Mouse (Mus musculus): Measurements from ENCODE around the gene Megf11. TPM values are rescaled to one million over a fixed set of nuclear protein-coding genes. Genes with fewer than 3 reads are reported as not detected.

Megf11 gene
- polyA plus RNA-seq, 1 experiment from 2014 or later, result 17.4 TPM

- H3K27me3 ChIP-seq (ENCODE audit: control insufficient read depth, insufficient read depth, low read length), result 0 out of 2 replicates have a peak, but pooled peaks cover 3% of the 10 kb centered on the region
- H3K4me1 ChIP-seq (replicated peaks; ENCODE audit: control insufficient read depth, insufficient read depth, low read length), result peaks cover 14% of the 10 kb centered on the region
- no peak overlapping the region for H3K4me3 ChIP-seq (replicated peaks; ENCODE audit: low read length)
- ATAC-seq (ENCODE audit: low FRiP score) (no peak), DNase-seq (ENCODE audit: low spot score) (no peak)
- no peak overlapping the region for H3K27ac ChIP-seq
- H3K36me3 ChIP-seq (replicated peaks; ENCODE audit: control insufficient read depth, insufficient read depth), result no peaks in the 10 kb centered on the region
- no peaks in the 10 kb centered on the region for H3K9me3 ChIP-seq (ENCODE audit: control insufficient read depth, low read length)
- H3K9ac ChIP-seq, result no peak overlapping the region
- H3K4me2 ChIP-seq (replicated peaks), result no peak overlapping the region
- 96% methylated on average over 7 of the region's 7 CpGs for WGBS
Measured at GRCm38 (mm10) chr9:64557846-64558530, 172.6 kb downstream of the Megf11 start.

GRCm38 (mm10) chr9:64564315-64564767, 178.9 kb downstream of the Megf11 start:
- ATAC-seq (ENCODE audit: low FRiP score), result no peak

GRCm38 (mm10) chr9:64565915-64566314, 180.5 kb downstream of the Megf11 start:
- Histone ChIP-seq H3K4me1 (replicated peaks; ENCODE audit: control insufficient read depth, insufficient read depth, low read length) (no peaks in the 10 kb centered on the region; the same call in 1 of the 2 replicates), H3K36me3 (replicated peaks; ENCODE audit: control insufficient read depth, insufficient read depth) (no peaks in the 10 kb centered on the region), H3K9ac (no peak overlapping the region), H3K4me2 (replicated peaks) (no peak overlapping the region), H3K27me3 (ENCODE audit: control insufficient read depth, insufficient read depth, low read length) (no peaks in the 10 kb centered on the region), H3K9me3 (ENCODE audit: control insufficient read depth, low read length) (no peaks in the 10 kb centered on the region), H3K27ac (no peak overlapping the region), H3K4me3 (replicated peaks; ENCODE audit: low read length) (no peak overlapping the region)
- ATAC-seq (ENCODE audit: low FRiP score), result no peak
- DNase-seq (ENCODE audit: low spot score), result no peak

More at GRCm38 (mm10) chr9:64564315-64564767, 178.9 kb downstream of the Megf11 start:
- H3K4me1 ChIP-seq (replicated peaks; ENCODE audit: control insufficient read depth, insufficient read depth, low read length), result no peaks in the 10 kb centered on the region; the same call in 1 of the 2 replicates
- DNase-seq (ENCODE audit: low spot score), result no peak
- H3K27me3 ChIP-seq (ENCODE audit: control insufficient read depth, insufficient read depth, low read length), result no peaks in the 10 kb centered on the region
- no peaks in the 10 kb centered on the region for H3K36me3 ChIP-seq (replicated peaks; ENCODE audit: control insufficient read depth, insufficient read depth)
- H3K27ac ChIP-seq, result no peak overlapping the region
- no peak overlapping the region for H3K9ac ChIP-seq
- whole genome bisulfite sequencing, result 80% methylated on average over 5 of the region's 5 CpGs
- H3K4me3 ChIP-seq (replicated peaks; ENCODE audit: low read length), result no peak overlapping the region
- no peak overlapping the region for H3K4me2 ChIP-seq (replicated peaks)
- H3K9me3 ChIP-seq (ENCODE audit: control insufficient read depth, low read length), result no peaks in the 10 kb centered on the region

- no peak overlapping the region for H3K27ac ChIP-seq
- 52% methylated on average over 2 of the region's 2 CpGs for WGBS
- no peak overlapping the region for H3K4me2 ChIP-seq (replicated peaks)
- H3K9ac ChIP-seq, result no peak overlapping the region
- no peaks in the 10 kb centered on the region for H3K9me3 ChIP-seq (ENCODE audit: control insufficient read depth, low read length)
- no peaks in the 10 kb centered on the region for H3K36me3 ChIP-seq (replicated peaks; ENCODE audit: control insufficient read depth, insufficient read depth)
- H3K4me3 ChIP-seq (replicated peaks; ENCODE audit: low read length), result no peak overlapping the region
- no peaks in the 10 kb centered on the region for H3K27me3 ChIP-seq (ENCODE audit: control insufficient read depth, insufficient read depth, low read length)
- no peaks in the 10 kb centered on the region; the same call in 1 of the 2 replicates for H3K4me1 ChIP-seq (replicated peaks; ENCODE audit: control insufficient read depth, insufficient read depth, low read length)
- ATAC-seq (ENCODE audit: low FRiP score) (no peak), DNase-seq (ENCODE audit: low spot score) (no peak)
Measured at GRCm38 (mm10) chr9:64566376-64566775, 180.9 kb downstream of the Megf11 start.

- no peaks in the 10 kb centered on the region for H3K9me3 ChIP-seq (ENCODE audit: control insufficient read depth, low read length)
- H3K4me2 ChIP-seq (replicated peaks), result no peak overlapping the region
- H3K27ac ChIP-seq, result no peak overlapping the region
- ATAC-seq (ENCODE audit: low FRiP score), result no peak
- no peak for DNase-seq (ENCODE audit: low spot score)
- no peaks in the 10 kb centered on the region for H3K36me3 ChIP-seq (replicated peaks; ENCODE audit: control insufficient read depth, insufficient read depth)
- H3K27me3 ChIP-seq (ENCODE audit: control insufficient read depth, insufficient read depth, low read length), result no peaks in the 10 kb centered on the region
- no peak overlapping the region for H3K9ac ChIP-seq
- H3K4me3 ChIP-seq (replicated peaks; ENCODE audit: low read length), result no peak overlapping the region
- H3K4me1 ChIP-seq (replicated peaks; ENCODE audit: control insufficient read depth, insufficient read depth, low read length), result no peaks in the 10 kb centered on the region
- 59% methylated on average over 5 of the region's 5 CpGs for WGBS
Measured at GRCm38 (mm10) chr9:64567482-64567881, 182.1 kb downstream of the Megf11 start.

- no peak for ATAC-seq (ENCODE audit: low FRiP score)
- Histone ChIP-seq H3K27me3 (ENCODE audit: control insufficient read depth, insufficient read depth, low read length) (no peaks in the 10 kb centered on the region), H3K4me2 (replicated peaks) (no peak overlapping the region), H3K36me3 (replicated peaks; ENCODE audit: control insufficient read depth, insufficient read depth) (no peaks in the 10 kb centered on the region), H3K9ac (no peak overlapping the region), H3K27ac (no peak overlapping the region), H3K4me1 (replicated peaks; ENCODE audit: control insufficient read depth, insufficient read depth, low read length) (no peaks in the 10 kb centered on the region), H3K4me3 (replicated peaks; ENCODE audit: low read length) (no peak overlapping the region), H3K9me3 (ENCODE audit: control insufficient read depth, low read length) (no peaks in the 10 kb centered on the region)
- no peak for DNase-seq (ENCODE audit: low spot score)
- 52% methylated on average over 8 of the region's 8 CpGs for WGBS
Measured at GRCm38 (mm10) chr9:64568467-64569260, 183.2 kb downstream of the Megf11 start.

- 0 out of 2 replicates have a peak, but pooled peaks cover under 1% of the 10 kb centered on the region for H3K4me1 ChIP-seq (replicated peaks; ENCODE audit: control insufficient read depth, insufficient read depth, low read length)
- H3K27me3 ChIP-seq (ENCODE audit: control insufficient read depth, insufficient read depth, low read length), result no peaks in the 10 kb centered on the region
- H3K9ac ChIP-seq, result no peak overlapping the region
- 55% methylated on average over 4 of the region's 4 CpGs for WGBS
- H3K4me3 ChIP-seq (replicated peaks; ENCODE audit: low read length), result no peak overlapping the region
- H3K4me2 ChIP-seq (replicated peaks), result no peak overlapping the region
- H3K27ac ChIP-seq, result no peak overlapping the region
- H3K9me3 ChIP-seq (ENCODE audit: control insufficient read depth, low read length), result no peaks in the 10 kb centered on the region
- no peak for ATAC-seq (ENCODE audit: low FRiP score)
- no peaks in the 10 kb centered on the region for H3K36me3 ChIP-seq (replicated peaks; ENCODE audit: control insufficient read depth, insufficient read depth)
- DNase-seq (ENCODE audit: low spot score), result no peak
Measured at GRCm38 (mm10) chr9:64570448-64570847, 185.0 kb downstream of the Megf11 start.

GRCm38 (mm10) chr9:64571091-64571490, 185.7 kb downstream of the Megf11 start:
- no peak for ATAC-seq (ENCODE audit: low FRiP score)
- H3K9ac ChIP-seq, result no peak overlapping the region
- H3K4me2 ChIP-seq (replicated peaks), result no peak overlapping the region
- DNase-seq (ENCODE audit: low spot score), result no peak
- no peak overlapping the region for H3K27ac ChIP-seq
- no peaks in the 10 kb centered on the region for H3K36me3 ChIP-seq (replicated peaks; ENCODE audit: control insufficient read depth, insufficient read depth)
- H3K4me1 ChIP-seq (replicated peaks; ENCODE audit: control insufficient read depth, insufficient read depth, low read length), result peaks cover 7% of the 10 kb centered on the region; the same call in 1 of the 2 replicates
- WGBS, result 88% methylated on average over 8 of the region's 8 CpGs
- no peaks in the 10 kb centered on the region for H3K27me3 ChIP-seq (ENCODE audit: control insufficient read depth, insufficient read depth, low read length)
- no peak overlapping the region for H3K4me3 ChIP-seq (replicated peaks; ENCODE audit: low read length)
- no peaks in the 10 kb centered on the region for H3K9me3 ChIP-seq (ENCODE audit: control insufficient read depth, low read length)

GRCm38 (mm10) chr9:64572629-64573190, 187.3 kb downstream of the Megf11 start:
- H3K4me3 ChIP-seq (replicated peaks; ENCODE audit: low read length), result no peak overlapping the region
- ATAC-seq (ENCODE audit: low FRiP score), result no peak
- WGBS, result 69% methylated on average over 7 of the region's 7 CpGs
- no peak overlapping the region for H3K27ac ChIP-seq
- no peaks in the 10 kb centered on the region for H3K27me3 ChIP-seq (ENCODE audit: control insufficient read depth, insufficient read depth, low read length)
- no peak overlapping the region for H3K4me2 ChIP-seq (replicated peaks)
- H3K9me3 ChIP-seq (ENCODE audit: control insufficient read depth, low read length), result no peaks in the 10 kb centered on the region
- no peaks in the 10 kb centered on the region for H3K36me3 ChIP-seq (replicated peaks; ENCODE audit: control insufficient read depth, insufficient read depth)
- H3K9ac ChIP-seq, result no peak overlapping the region
- no peak for DNase-seq (ENCODE audit: low spot score)
- peaks cover 21% of the 10 kb centered on the region; the same call in 1 of the 2 replicates for H3K4me1 ChIP-seq (replicated peaks; ENCODE audit: control insufficient read depth, insufficient read depth, low read length)
